Mouse (Mus musculus) hindbrain, embryonic 10.5 days (tissue): ENCODE measurements at regions not wholly inside any gene's neighbourhood (a gene's known extent, or its start where the extent isn't known, plus 50 kb on each side); places are given as distances from the start of the nearest gene placed in this dataset.
A peak's percentile ranks its signal among the peaks of the same experiment; 100 is the strongest.

Source experiments
- DNase-seq: peaks from one replicate; pipeline ENCODE4 v3.0.0-alpha.2; 2017; ENCODE audit warnings: low spot score
- H3K27ac ChIP-seq: fragments of 300-500 bp; sonication (generic); 2 replicates; pipeline ENCODE4 v1.5.1; 2016; ENCODE audit warnings: mild to moderate bottlenecking, moderate library complexity
- H3K27me3 ChIP-seq: fragments of 300-500 bp; sonication (generic); 2 replicates; pipeline ENCODE4 v1.6.1; 2016; ENCODE audit warnings: mild to moderate bottlenecking; ENCODE audit not compliant: poor library complexity, insufficient read depth, severe bottlenecking
- H3K36me3 ChIP-seq: fragments of 300-500 bp; sonication (generic); 2 replicates; pipeline ENCODE4 v1.6.1; 2016; ENCODE audit warnings: mild to moderate bottlenecking, moderate library complexity
- H3K4me1 ChIP-seq: fragments of 300-500 bp; sonication (generic); replicated peaks from 2 replicates; pipeline ENCODE4 v1.6.1; 2016; ENCODE audit warnings: mild to moderate bottlenecking
- H3K4me3 ChIP-seq: fragments of 300-500 bp; sonication (generic); 2 replicates; pipeline ENCODE4 v1.5.1; 2016; ENCODE audit warnings: mild to moderate bottlenecking, moderate library complexity
- H3K9me3 ChIP-seq: fragments of 300-500 bp; sonication (generic); 2 replicates; pipeline ENCODE4 v1.6.1; 2016; ENCODE audit warnings: mild to moderate bottlenecking, moderate library complexity
- WGBS: fragments of 180-500 bp; shearing (Covaris S2); methylation state at CpG from one replicate; pipeline ENCODE4 v1.1.7; 2016; 5-methylcytosine and 5-hydroxymethylcytosine counted together

DNA sequence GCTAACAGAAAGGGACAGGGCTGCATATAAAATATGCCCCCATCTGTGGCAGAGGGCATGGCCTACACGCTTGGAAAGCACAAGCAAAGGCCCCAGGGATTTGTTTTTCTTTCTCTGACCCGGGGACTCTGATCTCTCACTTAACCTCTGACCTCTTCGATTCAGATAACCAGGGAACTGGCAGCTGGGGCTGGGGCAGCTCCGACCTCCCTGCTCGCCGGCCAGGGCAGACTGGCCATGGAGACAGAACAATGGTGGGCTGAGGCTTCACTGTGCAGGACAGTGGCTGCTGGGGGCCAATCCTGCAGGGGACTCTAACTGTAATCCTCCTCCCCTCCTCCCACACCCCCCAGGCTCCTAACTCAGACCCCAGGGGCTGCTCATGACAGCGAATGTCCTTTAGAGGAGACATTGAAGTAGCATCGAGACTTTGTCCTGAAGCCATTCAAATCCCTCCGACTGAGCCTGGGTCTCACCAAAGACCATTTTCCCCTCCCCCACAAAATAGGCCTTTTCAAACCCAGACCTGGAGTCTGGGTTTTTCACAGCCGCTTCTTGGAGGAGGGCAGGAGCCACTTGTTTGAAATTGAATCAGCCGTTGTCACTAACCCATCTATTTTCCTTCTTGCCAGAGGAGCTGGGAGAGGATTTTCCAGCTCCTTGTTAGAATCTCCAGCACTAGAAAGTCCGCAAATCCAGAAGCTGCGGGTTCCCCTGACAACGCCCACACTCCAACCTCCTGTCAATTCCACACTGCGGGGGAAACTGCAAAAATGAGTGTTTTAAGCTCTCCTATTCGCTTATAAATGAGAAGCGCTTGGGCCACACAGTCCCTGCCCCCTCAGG, 145.6 kb upstream of the Rybp start:
- peaks cover 99% of the 10 kb centered on the region for H3K27me3 ChIP-seq
- peak overlapping the region; percentile 59 for H3K27ac ChIP-seq
- no peaks in the 10 kb centered on the region for H3K9me3 ChIP-seq
- no peaks in the 10 kb centered on the region for H3K36me3 ChIP-seq
- peak; percentile 90 for DNase-seq
- peak overlapping the region; percentile 18 for H3K4me3 ChIP-seq
- H3K4me1 ChIP-seq: peaks cover 48% of the 10 kb centered on the region
- 8% methylated on average over 17 of the region's 17 CpGs for WGBS

DNA sequence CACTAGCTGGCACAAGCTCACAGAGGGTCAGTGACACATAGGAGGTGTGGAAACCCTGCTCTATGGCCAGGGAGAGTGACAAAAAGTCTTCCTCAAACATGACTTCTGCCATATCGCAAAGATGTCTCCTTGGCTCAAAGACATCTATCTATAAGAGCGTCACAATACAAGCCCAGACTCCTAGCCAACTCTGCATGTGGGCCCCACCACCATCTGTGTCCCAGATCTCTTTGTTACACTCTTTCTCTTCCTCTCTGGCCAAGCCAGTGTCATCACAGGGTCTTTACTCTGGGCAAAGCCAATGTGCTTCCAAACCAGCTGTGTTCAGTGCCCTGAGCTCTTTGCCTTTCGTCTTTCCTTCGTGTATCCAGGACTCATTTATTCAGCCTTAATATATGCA, 143.0 kb upstream of the Rybp start:
- 85% methylated on average over 4 of the region's 4 CpGs for WGBS
- Histone ChIP-seq H3K27me3 (peaks cover 99% of the 10 kb centered on the region), H3K36me3 (no peaks in the 10 kb centered on the region), H3K4me1 (peaks cover 27% of the 10 kb centered on the region), H3K27ac (no peak overlapping the region), H3K4me3 (no peak overlapping the region), H3K9me3 (no peaks in the 10 kb centered on the region)
- no peak for DNase-seq

GRCm38 (mm10) chr6:100429511-100429910, 142.2 kb upstream of the Rybp start:
- Histone ChIP-seq H3K27me3 (peaks cover 99% of the 10 kb centered on the region), H3K4me1 (peaks cover 27% of the 10 kb centered on the region), H3K4me3 (no peak overlapping the region), H3K27ac (no peak overlapping the region), H3K36me3 (no peaks in the 10 kb centered on the region), H3K9me3 (no peaks in the 10 kb centered on the region)
- DNase-seq: no peak
- 84% methylated on average over 6 of the region's 6 CpGs for WGBS

DNA sequence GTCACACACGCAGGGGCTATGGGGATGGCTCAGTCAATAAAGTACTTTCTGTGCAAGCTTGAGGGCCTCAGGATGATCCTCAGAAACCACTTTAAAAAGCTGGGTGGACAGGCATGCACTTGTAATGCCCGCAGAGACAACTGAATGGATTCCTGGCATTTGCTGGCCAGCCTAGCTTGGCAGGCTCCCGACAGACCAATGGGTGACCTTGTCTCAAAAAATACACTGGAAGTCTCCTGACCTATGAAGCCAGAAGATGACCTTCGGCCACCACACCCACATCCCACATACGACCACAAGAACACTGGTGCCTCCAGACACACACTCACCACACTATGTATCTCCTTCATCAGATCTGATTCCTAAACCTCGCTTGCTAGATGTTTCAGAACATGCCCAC, 141.5 kb upstream of the Rybp start:
- Histone ChIP-seq H3K4me1 (peaks cover 25% of the 10 kb centered on the region), H3K27ac (no peak overlapping the region), H3K9me3 (no peaks in the 10 kb centered on the region), H3K4me3 (no peak overlapping the region), H3K36me3 (no peaks in the 10 kb centered on the region), H3K27me3 (peaks cover 99% of the 10 kb centered on the region)
- no peak for DNase-seq
- 85% methylated on average over 6 of the region's 6 CpGs for WGBS

DNA sequence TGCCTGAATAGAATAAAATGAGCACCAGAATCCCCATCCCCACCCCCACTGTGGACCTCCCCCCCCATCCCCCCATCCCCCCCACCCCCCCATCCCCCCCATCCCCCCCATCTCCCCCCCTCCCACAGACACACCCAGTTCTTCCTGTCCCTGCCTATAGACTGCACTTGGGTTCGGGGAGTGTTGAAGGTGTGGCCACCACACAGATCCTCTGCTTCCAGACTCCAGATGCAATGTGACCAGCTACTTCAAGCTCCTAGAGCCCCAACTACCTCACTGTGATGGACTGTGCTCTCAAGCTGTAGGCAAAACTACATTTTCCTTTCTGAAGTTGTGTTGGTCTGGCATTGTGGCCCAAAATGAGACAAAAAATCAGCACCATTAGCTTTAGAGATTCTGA, 138.3 kb upstream of the Rybp start:
- WGBS: 80% methylated on average over 1 of the region's 1 CpGs
- Histone ChIP-seq H3K27me3 (peaks cover 100% of the 10 kb centered on the region), H3K36me3 (no peaks in the 10 kb centered on the region), H3K4me1 (peaks cover 24% of the 10 kb centered on the region), H3K27ac (no peak overlapping the region), H3K9me3 (no peaks in the 10 kb centered on the region), H3K4me3 (no peak overlapping the region)
- DNase-seq: no peak

DNA sequence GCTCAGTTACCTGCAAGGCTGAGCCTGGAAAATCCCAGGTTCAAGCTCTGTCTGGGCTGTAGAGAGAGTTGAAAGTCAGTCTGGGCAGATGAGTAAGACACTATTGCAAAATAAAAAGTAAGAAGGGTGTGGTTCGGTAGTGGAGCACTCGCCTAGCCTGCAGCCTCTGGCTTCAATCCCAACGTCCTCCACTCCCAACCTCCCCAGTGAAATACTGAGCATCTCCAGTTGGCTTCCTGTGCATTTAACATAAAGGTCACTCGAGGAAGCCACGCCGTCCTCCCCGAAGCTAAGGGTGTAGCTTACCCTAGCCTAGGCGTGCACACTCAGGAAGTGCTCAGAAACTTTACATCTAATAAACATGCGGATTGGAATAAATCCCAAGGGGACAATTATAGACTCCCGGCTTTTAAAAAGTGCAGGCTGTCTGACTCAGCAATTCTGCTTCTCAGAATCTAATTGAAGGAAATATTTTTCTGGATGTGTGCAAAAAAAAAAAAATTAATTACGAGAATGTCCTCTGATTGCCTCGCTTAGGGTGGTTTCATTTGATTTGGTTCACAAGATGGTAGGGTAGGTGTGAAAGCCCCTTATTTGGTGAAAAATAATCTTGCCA, 137.6 kb upstream of the Rybp start:
- Histone ChIP-seq H3K4me3 (no peak overlapping the region), H3K4me1 (peaks cover 31% of the 10 kb centered on the region), H3K9me3 (no peaks in the 10 kb centered on the region), H3K27ac (no peak overlapping the region), H3K36me3 (no peaks in the 10 kb centered on the region), H3K27me3 (peaks cover 100% of the 10 kb centered on the region)
- DNase-seq: no peak
- WGBS: 72% methylated on average over 12 of the region's 12 CpGs

- no peak for DNase-seq
- 93% methylated on average over 6 of the region's 6 CpGs for WGBS
- Histone ChIP-seq H3K4me1 (peaks cover 32% of the 10 kb centered on the region), H3K9me3 (no peaks in the 10 kb centered on the region), H3K4me3 (no peak overlapping the region), H3K36me3 (no peaks in the 10 kb centered on the region), H3K27me3 (peaks cover 100% of the 10 kb centered on the region), H3K27ac (no peak overlapping the region)
Observed at GRCm38 (mm10) chr6:100424181-100424580, 136.9 kb upstream of the Rybp start.

- Histone ChIP-seq H3K4me1 (peaks cover 32% of the 10 kb centered on the region), H3K27me3 (peaks cover 100% of the 10 kb centered on the region)
- 92% methylated on average over 12 of the region's 12 CpGs for WGBS
Observed at GRCm38 (mm10) chr6:100423636-100424035, 136.4 kb upstream of the Rybp start.

GRCm38 (mm10) chr6:100422603-100423002, 135.3 kb upstream of the Rybp start:
- 68% methylated on average over 6 of the region's 6 CpGs for WGBS

More at GRCm38 (mm10) chr6:100423636-100424035, 136.4 kb upstream of the Rybp start:
- Histone ChIP-seq H3K4me3 (no peak overlapping the region), H3K36me3 (no peaks in the 10 kb centered on the region), H3K27ac (no peak overlapping the region), H3K9me3 (no peaks in the 10 kb centered on the region)
- DNase-seq: no peak

GRCm38 (mm10) chr6:100421706-100422578, 134.7 kb upstream of the Rybp start:
- no peaks in the 10 kb centered on the region for H3K9me3 ChIP-seq
- H3K4me3 ChIP-seq: peak overlapping the region; percentile 33
- H3K27ac ChIP-seq: peak overlapping the region; percentile 66
- DNase-seq: peak; percentile 66
- H3K36me3 ChIP-seq: no peaks in the 10 kb centered on the region
- H3K4me1 ChIP-seq: peaks cover 32% of the 10 kb centered on the region
- H3K27me3 ChIP-seq: peaks cover 98% of the 10 kb centered on the region
- WGBS: 3% methylated on average over 24 of the region's 24 CpGs

More at GRCm38 (mm10) chr6:100422603-100423002, 135.3 kb upstream of the Rybp start:
- no peak for DNase-seq
- no peaks in the 10 kb centered on the region for H3K9me3 ChIP-seq
- peaks cover 99% of the 10 kb centered on the region for H3K27me3 ChIP-seq
- peaks cover 32% of the 10 kb centered on the region for H3K4me1 ChIP-seq
- 0 out of 2 replicates have a peak overlapping the region, but pooled peaks have one; percentile 29 for H3K27ac ChIP-seq
- H3K36me3 ChIP-seq: no peaks in the 10 kb centered on the region
- H3K4me3 ChIP-seq: no peak overlapping the region

- DNase-seq: no peak
- H3K27me3 ChIP-seq: peaks cover 98% of the 10 kb centered on the region
- H3K36me3 ChIP-seq: no peaks in the 10 kb centered on the region
- H3K4me1 ChIP-seq: peaks cover 32% of the 10 kb centered on the region
- no peak overlapping the region for H3K27ac ChIP-seq
- H3K9me3 ChIP-seq: no peaks in the 10 kb centered on the region
- no peak overlapping the region for H3K4me3 ChIP-seq
- 34% methylated on average over 3 of the region's 3 CpGs for WGBS
Observed at GRCm38 (mm10) chr6:100420602-100421001, 133.3 kb upstream of the Rybp start.

DNA sequence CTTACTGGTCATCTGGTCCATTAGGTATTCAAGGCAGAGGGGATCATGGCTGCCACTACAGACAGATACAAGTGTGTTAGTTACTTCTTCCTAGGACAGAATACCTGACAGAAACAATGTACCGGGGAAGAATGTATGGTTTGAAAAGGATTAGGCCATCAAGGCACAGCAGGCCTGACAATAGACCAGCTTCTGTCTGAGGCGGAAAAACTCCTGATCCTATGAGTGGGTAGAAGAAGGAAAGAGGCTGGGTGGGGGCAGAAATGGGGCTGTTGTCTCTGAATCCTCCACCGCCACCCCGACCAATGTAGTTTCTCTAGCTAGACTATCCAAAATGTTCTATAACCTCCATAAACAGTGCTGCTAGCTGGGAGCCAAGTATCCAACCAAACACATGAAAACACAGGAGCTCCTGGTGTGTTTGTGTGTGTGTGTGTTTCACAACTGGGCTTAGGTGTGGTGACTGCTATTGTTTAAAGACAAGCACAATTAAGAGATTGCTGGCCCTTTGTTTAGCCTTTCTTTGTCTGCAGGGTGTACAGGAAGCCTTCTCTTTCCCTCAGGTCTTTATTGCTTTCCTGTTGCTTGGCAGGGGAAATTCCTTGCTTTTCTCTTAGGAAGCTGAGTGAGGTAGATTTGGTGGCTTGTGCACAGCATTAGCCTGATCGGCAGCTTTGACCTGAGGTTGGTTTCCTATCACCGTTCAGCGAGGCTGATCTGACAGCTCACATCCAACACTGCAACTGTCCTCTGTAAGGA, 132.7 kb upstream of the Rybp start:
- H3K4me3 ChIP-seq: no peak overlapping the region
- peaks cover 32% of the 10 kb centered on the region for H3K4me1 ChIP-seq
- 50% methylated on average over 7 of the region's 7 CpGs for WGBS
- DNase-seq: no peak
- H3K27me3 ChIP-seq: peaks cover 98% of the 10 kb centered on the region
- H3K27ac ChIP-seq: no peak overlapping the region
- H3K36me3 ChIP-seq: no peaks in the 10 kb centered on the region
- no peaks in the 10 kb centered on the region for H3K9me3 ChIP-seq
